Mouse (Mus musculus): ENCODE measurements around the gene Nrxn2. TPM values are rescaled to one million over a fixed set of nuclear protein-coding genes. Genes with fewer than 3 reads are reported as not detected.

Gene Nrxn2
- total RNA-seq, 2 experiments from 2014 or later, result 7.5 to 14.5 TPM

Small RNA genes within 50 kb of the gene (microRNA-seq; reads per million reads assigned to microRNA genes)
- not detected for gene Gm26460

Other genes starting within 250 kb of the Nrxn2 start
- under 1 TPM; 0.72 to 0.79 TPM for gene Majin, start 234.3 kb upstream of the Nrxn2 start, total RNA-seq (2021)
- 10 to 100 TPM; 16.9 to 18.2 TPM for gene Gpha2, start 192.4 kb upstream of the Nrxn2 start, total RNA-seq (2021)
- gene Ppp2r5b, start 182.9 kb upstream of the Nrxn2 start, total RNA-seq (2021), result 10 to 100 TPM; 52.9 to 56.9 TPM
- 10 to 100 TPM; 25.0 to 30.2 TPM for gene Atg2a, start 177.1 kb upstream of the Nrxn2 start, total RNA-seq (2021)
- 100 to 1,000 TPM; 104 to 106 TPM for gene Ehd1, start 142.0 kb upstream of the Nrxn2 start, total RNA-seq (2021)
- 10 to 100 TPM; 10.3 to 11.6 TPM for gene Cdc42bpg, start 112.3 kb upstream of the Nrxn2 start, total RNA-seq (2021)
- 10 to 100 TPM; 37.1 to 38.7 TPM for gene Men1, start 83.8 kb upstream of the Nrxn2 start, total RNA-seq (2021)
- gene Map4k2, start 77.6 kb upstream of the Nrxn2 start, total RNA-seq (2021), result 10 to 100 TPM; 35.9 to 54.6 TPM
- 100 to 1,000 TPM; 166 to 186 TPM for gene Sf1, start 55.0 kb upstream of the Nrxn2 start, total RNA-seq (2021)
- gene Pygm, start 34.3 kb upstream of the Nrxn2 start, total RNA-seq (2021), result 100 to 1,000 TPM in 1 of 2 experiments, 10 to 100 TPM in 1; 92.0 to 223 TPM
- gene Rasgrp2, start 19.4 kb upstream of the Nrxn2 start, total RNA-seq (2021), result 10 to 100 TPM; 53.2 to 54.9 TPM
- gene Slc22a12, start 124.3 kb downstream of the Nrxn2 start, total RNA-seq (2021), result not detected